Mouse (Mus musculus): ENCODE data around the gene Acot12.

The Acot12 gene

GRCm38 (mm10) chr13:91741280-91742047 lies at the start of gene Acot12:
Gene Acot12 (plus strand): TSS chr13:91741512.
- DNase-seq, result peak in 1 of 2 experiments; percentile 14

- no peak for DNase-seq
These were observed 47.7 kb upstream of the Acot12 start for GRCm38 (mm10) chr13:91693615-91694014.

DNA sequence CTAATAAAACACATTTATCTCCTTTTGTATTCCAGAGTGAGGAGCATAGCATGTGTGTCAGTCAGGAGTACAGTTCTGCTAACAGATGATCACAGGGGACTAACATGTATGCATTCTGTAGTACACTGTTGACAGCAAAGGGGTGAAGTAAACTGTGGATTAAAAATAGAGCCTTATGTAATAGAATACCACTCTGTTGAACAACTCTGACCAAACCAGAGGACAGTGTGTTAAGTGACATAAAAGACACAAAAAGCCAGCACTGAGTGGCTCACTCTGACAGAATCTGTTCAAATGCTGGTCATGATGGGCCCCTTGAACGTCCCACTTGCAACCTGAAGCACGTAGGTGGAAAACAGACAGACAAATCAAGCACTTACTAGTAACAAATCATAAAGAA lies 45.9 kb upstream of the Acot12 start:
- no peak for DNase-seq

DNA sequence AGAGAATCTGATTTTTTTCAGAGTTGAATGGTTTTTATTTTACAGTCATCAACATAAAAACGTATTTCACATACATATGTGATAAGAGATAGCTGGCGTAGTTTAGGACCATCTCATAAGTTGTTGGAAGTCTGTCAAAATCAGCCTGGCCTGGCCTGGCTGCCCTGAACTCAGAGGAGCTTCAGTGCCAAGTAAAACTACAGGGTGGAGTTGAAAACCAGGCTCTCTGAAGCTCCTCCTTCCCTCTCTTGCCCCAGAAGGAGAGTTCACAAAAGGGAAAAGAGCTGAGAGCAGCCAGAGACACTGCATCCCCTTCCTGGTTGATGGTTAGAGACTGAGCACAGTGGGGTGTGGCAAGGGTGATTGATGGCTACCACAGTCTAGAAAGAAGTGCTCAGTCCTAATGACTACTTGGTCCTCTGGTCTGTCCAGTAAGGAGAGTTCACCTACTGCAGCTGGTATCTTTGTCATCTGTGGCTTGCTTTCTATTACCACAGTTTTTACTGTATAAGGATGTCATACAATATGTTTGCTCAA lies 45.1 kb upstream of the Acot12 start:
- DNase-seq, result no peak

GRCm38 (mm10) chr13:91697011-91697410 lies 44.3 kb upstream of the Acot12 start:
- DNase-seq, result peak in 1 of 2 experiments; percentile 18

DNA sequence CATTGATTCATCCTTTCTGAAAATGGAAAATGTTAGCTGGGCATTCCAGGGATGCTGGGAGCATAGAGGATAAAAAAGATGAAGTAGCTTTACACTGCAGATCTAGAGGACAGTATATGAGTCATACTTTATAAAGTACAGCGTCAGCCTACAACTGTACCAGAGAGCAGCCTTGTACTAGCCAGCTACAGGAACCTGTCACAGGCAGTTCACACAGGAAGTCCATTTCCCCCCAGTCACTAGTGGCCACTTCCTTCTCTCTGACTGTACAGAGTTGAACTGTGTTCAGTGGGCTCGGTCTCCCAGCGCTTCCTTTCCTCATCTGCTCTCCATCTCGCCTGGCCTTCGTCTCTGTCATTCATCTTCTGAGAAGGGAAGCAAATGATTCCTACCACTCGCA lies 39.0 kb upstream of the Acot12 start:
- no peak for DNase-seq

- DNase-seq, result no peak
These were observed 21.8 kb upstream of the Acot12 start for GRCm38 (mm10) chr13:91719487-91719886.

GRCm38 (mm10) chr13:91723108-91723735 lies 18.1 kb upstream of the Acot12 start:
- no peak for DNase-seq

GRCm38 (mm10) chr13:91723736-91724119 lies 17.6 kb upstream of the Acot12 start:
- no peak for DNase-seq

- no peak for DNase-seq
These were observed 17.1 kb upstream of the Acot12 start for GRCm38 (mm10) chr13:91724211-91724610.

- DNase-seq, result no peak
These were observed 16.2 kb upstream of the Acot12 start for GRCm38 (mm10) chr13:91725130-91725529.

DNA sequence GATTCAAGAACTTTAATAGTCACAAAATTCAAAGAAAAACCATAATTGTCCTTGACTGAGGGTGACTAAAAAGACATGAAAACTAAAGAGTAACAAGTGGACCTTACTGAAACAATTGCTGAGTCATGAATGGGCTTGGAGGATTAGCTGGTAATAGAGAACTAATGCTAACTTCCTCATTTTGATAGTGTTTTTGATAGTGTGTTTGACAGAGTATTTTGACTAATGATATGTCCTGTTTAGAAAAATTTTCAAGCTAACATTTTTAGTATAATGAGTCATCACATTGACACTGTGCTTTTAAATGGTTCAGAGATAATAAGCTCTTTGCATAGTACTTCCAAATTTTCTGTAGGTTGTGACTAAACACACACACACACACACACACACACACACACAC lies 13.4 kb upstream of the Acot12 start:
- no peak for DNase-seq

DNA sequence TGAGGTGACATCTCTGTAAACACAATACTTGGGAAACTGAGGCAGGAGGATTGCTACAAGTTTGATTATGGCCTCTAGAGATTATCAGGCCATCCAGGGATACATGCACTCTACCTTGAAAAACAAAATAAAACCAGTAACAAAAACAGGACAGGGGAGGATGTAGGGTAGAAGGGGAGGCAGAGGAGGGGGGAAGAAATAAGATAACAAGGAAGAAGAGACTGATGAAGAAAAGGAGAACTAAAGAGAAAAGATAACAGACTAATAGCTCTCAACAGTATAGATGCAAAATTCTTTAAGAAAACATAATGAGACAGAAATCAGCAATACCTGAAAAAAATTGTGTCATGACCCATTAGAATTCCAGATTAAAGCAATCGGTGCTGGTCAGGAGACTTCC lies 4.1 kb upstream of the Acot12 start:
- DNase-seq, result no peak

DNA sequence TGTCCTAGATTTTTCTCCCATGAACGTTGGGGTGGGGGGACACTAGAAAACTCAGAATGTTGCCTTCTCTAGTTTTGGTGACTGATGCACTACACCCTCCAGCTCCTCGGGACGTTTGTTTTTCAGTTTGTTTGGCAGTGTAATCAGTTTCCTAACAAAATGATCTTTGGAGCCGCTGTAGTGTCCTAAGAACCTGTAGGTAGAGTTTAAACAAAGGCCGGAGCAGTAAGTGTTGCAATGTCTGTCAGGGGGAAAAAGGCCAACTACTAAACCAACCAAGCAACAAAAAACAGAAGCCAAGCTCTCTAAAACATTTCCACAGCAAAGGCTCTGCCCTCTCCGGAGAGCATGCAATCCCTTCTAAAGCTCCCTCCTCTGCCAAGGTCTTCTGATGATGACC lies 461 bp upstream of the Acot12 start:
- DNase-seq, result no peak

DNA sequence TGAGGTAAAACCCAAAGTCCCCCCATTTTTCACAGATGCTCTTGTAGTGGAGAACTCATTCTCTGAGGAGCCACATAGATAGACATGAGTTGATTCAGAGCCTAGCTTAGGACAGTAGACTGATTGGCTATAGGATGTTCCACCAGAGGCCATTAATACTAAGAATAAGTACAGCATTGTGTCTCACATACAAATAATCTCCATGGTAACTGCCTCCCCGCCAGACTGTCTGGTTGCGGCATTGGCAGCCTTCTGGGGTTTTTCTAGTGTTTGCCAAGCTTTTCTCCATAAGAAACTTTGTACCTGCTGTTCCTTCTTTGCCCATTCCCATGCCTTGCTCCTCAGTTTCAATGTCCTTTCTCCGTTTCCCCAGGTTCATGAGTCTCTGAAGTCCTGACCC lies 1.9 kb downstream of the Acot12 start:
- no peak for DNase-seq

DNA sequence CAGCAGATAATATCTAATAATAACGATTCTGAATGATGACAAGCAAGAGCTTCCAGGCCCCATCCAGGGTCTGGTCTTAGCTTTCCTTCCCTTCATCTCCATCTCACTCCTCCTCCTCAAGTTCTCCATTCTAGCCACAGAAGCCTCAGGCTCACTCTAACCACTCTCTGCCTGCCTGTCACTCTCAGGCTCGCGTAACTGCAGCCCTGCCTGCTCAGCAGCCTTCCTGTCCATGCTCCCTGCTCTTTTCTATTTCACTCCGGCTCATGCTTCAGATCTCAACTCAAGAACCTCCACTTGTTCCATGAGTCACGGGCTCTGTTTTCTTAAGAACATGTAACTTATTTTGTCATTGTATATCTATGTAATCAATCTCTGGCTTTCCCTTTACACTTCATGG lies 5.2 kb downstream of the Acot12 start:
- DNase-seq, result no peak

- no peak for DNase-seq
These were observed 7.1 kb downstream of the Acot12 start for GRCm38 (mm10) chr13:91748401-91748800.

DNA sequence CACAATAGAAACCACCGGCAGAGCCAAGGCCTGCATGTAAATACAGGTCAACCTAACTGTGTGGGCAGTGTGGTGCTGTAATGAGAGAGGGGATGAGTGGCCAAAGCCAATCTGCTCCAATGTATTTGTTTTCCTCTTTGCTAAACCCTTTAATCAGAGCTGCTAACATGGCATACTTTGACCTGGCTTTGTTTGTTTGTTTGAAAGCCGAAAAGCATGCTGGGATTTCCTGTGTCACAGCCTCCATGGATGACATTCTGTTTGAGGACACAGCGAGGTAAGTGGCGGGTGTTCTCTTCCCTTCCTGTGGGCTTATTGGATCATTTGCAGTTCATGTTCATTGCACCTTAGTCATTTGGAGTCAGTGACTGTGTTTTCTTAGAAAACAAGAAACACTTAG lies 8.7 kb downstream of the Acot12 start:
- DNase-seq, result no peak

GRCm38 (mm10) chr13:91753724-91754123 lies 12.4 kb downstream of the Acot12 start:
- no peak for DNase-seq

DNA sequence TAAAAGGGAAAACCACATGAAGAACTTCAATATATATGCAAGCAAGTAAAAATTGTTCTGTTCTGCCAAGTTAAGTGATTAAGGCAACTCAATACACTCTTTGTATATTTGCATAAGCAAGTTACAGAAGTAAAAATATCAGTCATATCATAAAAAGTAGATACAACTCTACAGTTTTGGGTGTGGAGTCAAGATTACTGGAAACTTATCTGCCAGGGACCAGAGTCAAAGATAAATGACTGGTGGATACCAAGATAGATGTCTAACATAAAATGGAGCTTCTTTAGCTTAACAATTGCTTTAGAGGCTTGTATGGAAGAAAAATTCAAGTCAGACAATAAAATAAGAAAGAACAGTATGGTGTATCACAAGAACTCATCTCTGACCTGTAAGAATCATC lies 13.4 kb downstream of the Acot12 start:
- DNase-seq, result no peak

- no peak for DNase-seq
These were observed 14.9 kb downstream of the Acot12 start for GRCm38 (mm10) chr13:91756230-91756629.

DNA sequence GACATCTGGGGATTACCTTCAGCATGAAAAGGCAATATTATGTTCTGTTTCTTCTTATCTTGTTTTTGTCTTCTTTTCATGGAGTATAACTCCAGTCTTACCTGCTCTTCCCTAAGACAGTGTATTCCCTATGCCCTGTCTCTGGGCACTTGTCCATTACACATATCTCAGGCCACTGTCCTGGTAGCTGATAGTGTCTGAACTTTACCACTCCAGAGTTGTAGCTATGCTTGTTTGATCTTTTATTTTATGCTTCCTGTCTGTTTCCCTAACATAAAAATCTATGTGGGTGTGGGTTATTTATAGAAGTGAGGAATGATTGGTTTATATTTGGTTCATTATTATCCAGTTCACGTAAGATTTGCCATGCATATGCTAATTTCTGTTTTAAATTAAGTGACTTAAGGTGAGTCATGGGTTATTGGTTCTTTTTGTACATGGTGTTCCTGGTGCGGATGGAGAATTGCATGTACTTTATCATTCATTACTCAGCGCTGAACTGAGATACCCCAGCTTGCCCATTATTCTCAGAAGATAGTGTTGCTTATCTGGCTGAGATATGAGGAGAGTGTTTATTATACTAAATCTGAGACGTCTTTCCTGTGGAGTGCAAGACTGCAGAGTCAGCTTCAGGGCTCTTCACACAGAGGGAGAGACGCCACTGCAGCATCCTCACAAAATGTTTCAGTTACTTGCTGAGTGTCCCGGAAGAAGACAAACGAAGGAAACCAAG lies 17.2 kb downstream of the Acot12 start:
- DNase-seq, result no peak

- DNase-seq, result no peak
These were observed 18.5 kb downstream of the Acot12 start for GRCm38 (mm10) chr13:91759791-91760190.

Measured in lung, adult 18-20 months (tissue).